Mouse (Mus musculus) gonadal fat pad, adult 2 months (tissue): ENCODE measurements at regions not wholly inside any gene's neighbourhood (a gene's known extent, or its start where the extent isn't known, plus 50 kb on each side); places are given as distances from the start of the nearest gene placed in this dataset.

ENCODE experiments used
- DNase-seq: peaks from one replicate; pipeline ENCODE4 v3.0.0-alpha.2; 2012; ENCODE audit warnings: low read depth

DNA sequence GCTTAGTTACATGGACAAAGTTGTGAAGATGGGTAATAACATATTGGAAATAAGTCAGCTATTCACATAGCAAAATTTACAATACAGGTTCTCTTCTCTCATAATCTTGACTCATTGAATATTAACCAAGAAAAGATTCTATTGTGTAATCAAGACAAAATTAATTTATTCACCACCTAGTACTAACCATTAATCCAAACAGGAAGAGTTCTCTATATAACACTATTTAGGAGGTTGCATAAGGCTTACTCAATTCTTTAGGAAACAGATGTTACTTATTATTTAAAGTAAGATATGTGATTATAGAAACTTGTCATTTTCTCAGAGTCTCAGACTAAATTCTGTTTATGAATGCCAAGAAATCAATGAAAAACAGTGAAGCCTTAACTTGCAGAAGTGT lies 600.4 kb upstream of the Tusc1 start:
- no peak for DNase-seq

DNA sequence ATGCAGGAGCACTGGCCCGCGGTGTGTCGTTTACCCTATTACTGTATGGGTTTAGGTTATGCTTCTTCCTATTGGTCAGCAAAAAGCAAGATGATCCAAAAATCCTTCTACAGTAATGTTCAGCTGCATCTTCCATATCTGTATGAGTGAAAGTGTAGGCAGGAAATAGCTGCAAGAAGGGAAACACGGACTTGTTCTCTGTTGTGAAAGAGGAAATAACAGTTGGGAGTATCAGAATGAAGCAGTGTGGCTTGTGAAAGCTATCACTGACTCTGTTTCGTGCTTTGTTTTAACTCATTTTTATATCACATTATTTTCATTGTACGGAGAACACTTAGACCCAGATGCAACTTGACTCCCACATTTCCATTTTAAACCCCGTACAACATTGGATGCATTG lies 591.8 kb upstream of the Tusc1 start:
- no peak for DNase-seq

DNA sequence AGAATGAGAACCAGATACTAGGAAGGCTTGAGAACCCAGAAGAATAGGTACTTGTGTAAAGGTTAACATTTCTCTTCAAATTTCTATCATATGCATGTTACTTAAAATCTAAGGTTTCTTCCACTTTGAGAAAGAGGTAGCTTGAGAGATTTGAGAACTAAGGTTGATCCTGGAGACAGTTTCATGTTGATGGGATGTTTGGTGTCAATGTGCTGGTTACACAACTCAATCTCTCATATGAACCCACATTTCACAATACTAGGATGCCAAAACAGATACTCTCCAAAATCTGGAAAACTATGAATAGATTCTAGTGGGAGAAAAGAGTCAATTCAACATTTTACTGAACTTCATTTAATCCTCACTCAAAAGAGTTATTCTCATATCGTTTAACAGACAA lies 589.1 kb upstream of the Tusc1 start:
- DNase-seq = no peak

DNA sequence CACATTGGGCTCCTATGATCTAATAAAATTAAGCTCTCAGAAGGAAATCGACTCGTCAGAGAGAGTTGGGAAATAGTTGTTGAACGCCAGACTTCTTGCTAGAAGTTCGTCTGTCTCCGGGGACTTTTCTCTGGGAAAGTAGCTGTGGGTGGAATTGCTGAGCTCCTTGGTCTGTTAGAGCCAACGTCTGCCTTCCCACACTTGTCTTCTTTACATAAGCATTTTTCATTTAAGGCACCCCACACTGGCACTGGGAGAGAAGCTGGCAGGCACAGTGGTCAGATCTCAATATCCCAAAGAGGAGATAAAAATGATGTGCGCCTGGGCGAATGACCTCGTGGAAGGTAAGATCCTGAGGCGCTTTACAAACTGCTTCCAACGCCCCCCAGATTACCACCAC lies 551.3 kb upstream of the Tusc1 start:
- DNase-seq = no peak

DNA sequence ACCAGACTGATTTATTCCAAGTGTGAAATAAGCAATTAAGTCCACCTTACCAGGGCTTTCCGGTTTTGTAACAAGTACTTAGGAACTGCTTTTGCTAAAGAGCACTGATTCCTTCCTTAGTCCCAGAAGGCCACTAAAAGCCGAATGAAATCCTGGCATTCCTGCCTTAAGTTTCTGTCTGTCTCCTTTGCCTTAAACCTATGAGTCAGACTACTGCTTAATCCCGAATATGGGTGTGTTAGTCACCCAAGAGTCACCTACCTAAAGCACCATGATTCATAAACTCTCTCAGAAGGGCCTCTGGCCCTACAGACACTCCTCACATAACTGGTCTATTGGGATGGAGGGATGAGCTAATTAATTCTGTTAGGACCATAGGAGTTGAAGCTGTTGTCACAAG lies 546.0 kb upstream of the Tusc1 start:
- DNase-seq = no peak

DNA sequence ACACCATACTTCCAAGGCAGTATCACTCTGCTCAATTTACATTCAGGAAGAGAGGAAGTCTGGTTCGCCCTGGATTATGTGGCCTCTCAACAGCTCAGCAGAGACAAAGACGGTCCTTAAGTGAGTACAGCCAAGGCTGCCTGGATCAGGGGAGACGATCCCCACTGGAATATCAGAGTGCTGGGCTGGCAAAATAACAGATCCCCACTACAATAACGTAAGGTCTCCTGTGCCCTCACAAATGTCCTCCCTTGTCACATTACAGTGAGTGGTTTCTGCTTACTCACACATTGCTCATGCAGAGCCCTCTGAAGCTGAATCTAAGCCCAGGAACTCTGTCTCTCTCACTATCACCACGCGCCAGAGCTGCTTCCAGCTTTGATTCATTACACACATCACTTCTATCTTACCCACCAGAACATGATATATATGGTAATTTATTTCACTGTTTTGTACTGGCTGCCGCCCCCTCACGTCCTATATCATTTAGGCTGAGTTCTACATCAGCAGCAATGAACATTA lies 544.1 kb upstream of the Tusc1 start:
- no peak for DNase-seq

DNA sequence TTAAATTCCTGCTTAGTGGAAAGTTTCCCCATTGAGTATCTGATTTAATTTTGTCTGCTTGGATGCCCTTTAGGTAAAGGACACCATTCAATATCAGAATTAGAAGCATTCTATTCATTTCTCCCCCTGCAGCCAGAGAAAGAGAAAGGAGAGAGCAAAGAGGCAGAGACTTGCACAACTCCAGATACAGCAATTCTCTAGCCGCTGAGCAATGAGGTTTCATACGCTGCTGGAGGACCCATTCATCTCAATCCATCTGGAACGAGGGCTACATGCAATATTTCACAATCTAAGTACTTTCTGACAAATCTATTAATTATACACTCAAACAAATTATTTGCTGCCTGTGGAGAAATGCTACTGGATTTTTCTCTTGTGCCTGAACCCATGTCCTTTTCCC lies 538.0 kb upstream of the Tusc1 start:
- no peak for DNase-seq

DNA sequence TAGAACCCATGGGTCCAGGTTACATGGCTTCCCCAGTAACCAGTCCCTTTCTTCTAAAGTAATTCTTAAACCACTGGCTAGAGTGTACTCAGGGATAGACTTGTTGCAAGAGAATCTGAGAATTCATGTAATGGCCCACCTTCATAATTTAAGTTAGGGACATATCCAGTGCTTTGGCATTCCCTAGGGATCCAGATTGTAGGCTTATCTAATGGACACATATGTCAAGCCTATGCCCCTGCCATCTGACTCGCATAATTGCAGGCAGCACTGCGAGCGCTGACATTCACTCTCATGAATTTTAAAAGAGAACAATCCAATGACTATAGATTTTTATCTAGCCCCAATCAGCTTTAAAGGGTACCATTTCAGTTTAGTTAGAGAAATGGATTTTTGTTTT lies 518.1 kb upstream of the Tusc1 start:
- no peak for DNase-seq

DNA sequence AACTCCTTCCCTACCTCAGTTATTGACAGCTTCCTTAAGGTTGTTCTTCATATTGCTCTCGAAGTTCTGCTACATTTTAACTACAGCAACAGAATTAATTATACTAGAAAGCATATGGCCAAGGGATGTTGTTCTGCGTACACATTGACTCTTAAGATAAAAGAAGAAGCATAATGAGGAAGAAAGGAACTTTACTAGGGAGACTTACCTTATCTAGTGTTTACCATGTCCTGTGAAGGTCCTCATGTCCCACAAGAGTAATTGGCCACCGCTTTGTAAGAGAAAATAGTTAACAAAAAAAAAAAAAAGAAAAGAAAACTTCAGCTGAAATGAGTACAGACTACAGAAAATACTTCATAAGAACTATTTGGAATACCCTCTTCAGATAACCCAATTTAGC lies 513.9 kb upstream of the Tusc1 start:
- no peak for DNase-seq

DNA sequence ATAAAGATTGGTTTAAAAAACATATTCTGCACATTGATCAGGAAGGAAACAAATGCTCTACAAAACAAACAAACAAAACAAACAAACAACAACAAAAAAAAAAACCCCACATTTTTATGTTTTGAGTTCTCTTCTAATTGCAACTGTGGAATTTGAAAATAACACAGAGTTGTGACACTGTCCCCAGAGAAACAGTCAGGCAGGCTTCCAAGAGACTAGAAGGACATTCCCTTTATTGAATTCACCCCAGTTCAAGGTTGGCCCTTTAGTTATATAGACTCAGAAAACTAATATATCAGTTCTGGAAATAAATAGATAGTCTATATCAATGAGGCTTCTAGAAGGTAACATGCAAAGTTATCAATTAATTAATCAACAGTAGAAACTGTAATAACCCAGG lies 495.4 kb upstream of the Tusc1 start:
- DNase-seq = no peak

DNA sequence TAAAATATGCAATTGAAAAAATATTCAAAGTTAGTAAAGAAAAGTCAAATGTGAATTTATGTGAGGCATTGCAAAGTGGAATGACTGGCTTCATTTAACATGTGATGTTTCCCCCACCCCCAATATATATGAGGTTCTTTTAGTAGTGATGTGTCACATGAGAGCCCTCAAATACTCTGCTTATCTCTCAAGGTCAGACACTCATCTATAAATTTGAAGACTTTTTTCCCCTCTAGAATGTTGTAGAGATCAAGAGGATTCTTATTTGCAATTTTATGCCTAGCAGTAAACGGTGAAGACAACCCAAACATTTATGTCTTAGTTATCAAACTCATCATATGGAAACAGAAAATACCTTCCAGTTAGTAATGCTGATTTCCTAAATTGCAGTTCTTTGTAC lies 457.8 kb upstream of the Tusc1 start:
- no peak for DNase-seq

DNA sequence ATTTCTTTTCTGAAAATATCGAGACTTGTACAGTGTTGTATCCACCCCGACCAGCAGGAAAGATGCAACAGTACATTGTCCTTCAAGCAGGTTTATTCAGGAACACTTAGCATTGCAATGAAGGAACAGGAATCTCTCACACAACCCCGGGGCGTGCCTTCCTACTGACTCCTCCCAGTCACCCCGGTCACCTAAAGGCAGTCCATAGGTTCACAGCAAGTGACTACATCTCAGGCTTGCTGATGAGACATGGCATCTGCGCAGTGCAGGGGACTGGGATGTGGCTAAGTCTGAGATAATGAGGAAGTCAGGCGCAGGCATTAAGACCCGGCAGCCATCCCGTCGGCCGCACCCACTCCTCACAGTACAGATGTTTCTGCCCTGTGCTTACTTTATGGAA lies 454.8 kb upstream of the Tusc1 start:
- no peak for DNase-seq

DNA sequence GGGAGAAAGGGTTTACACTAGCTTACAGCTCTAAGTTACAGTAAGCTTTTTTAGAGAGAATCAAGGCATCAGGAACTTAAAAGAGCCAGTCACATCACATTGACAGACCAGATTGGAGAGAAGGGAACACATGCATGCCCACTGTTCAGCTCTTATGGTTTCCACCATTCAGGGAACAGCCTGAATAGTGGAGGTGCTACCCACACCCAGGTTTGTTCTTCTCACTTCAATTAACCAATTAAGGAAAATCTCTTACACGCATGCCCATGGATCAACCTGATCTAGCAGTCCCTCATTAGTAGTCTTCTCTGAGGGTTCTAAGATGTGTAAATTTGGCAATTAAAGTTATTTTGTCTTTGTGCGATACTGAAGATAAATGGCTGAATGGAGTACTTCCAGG lies 419.2 kb upstream of the Tusc1 start:
- no peak for DNase-seq

DNA sequence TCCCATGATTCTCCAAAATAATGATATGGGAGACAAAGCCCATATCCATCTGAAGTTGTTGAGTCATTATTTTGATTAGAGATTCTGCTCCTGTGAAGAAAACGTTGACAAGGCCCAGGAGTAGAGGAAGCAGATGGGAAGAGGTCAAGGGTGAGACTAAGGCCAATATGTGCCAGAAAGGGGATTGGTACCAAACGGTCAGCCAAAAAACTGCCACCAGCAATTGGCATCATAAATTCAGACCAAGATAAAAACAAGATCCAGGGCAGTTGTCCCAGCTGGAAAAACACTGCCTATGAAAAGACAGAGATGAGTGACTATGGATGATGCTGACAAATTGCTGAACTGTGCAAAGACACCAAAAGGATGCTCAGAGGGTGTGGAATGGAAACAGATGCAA lies 411.0 kb upstream of the Tusc1 start:
- DNase-seq = no peak

DNA sequence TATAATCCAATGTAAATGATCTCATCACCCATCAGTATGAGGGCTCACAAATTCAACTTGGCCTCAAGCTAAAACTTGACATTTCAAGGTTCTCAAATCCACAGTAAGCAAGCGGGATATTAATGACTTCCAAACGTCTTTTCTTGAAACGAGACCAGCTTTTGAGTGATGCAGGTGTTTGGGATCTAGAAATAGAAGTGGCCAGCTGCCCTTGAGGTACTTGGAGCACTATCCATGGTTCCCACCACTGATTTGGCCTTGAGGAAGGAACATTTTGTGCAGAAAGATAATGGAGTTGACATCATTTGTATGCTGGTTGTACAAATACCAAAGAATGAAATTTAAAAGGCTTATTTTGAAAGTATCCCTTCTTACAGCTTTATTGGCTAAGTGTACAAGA lies 378.4 kb upstream of the Tusc1 start:
- DNase-seq = no peak

DNA sequence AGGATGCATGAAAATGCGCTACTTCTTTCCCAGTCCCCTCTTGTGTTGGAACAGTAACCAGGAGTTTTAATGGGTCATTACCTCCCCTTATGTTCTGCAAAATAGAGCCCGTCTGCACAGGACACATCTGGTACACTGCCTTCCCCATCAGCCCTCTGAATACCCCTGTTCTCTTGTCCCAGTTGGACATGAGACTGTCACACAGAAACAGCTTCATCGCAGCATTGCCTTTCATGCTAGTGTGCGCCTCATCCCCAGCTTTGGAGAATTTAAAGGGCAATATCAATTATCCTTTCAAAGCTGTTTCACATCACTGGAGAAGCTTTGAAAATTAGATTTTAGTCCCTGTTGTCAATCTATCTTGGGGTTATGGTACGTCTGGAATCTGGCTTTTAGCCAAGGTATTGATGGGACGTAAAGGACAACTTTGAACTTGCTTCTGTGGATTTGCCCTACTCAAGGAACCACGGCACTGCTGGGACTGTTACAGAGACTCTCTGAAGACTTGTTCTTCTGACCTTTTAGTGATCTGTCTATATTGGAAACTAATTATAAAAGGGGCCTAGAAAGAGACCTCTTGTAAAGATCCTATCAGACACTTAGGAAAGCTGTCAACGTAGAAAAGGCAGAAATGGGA lies 341.2 kb upstream of the Tusc1 start:
- DNase-seq = no peak

DNA sequence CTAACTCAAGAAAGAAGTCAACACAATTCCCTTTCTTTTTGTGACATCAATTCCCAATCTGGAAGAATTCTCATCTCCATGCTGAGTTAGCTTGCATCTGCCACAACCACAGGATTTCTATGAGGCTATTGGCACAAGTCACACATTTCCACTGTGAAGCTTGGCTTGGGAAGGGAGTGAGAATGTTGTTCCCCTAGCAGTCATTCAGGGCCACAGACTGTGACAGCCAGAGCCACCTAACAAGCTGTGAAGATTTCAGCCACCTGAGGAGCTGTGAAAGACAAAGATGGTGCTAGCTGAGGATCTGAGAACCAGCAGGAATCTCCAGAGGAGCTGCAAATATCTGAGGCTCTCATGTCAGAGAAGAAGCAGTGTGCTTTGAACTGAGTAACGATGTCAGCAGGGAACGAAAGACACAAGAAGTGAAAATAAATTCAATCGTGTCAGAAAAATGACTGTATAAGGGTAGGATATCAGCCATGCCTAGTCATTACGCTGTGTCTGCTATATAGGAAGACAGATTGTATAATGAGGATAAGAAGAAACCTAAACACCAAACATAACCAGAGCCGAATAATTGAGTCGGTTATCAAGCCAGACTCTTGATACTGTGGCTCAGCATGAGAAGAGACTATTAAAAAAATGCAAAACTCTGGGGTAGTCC lies 340.6 kb upstream of the Tusc1 start:
- no peak for DNase-seq

DNA sequence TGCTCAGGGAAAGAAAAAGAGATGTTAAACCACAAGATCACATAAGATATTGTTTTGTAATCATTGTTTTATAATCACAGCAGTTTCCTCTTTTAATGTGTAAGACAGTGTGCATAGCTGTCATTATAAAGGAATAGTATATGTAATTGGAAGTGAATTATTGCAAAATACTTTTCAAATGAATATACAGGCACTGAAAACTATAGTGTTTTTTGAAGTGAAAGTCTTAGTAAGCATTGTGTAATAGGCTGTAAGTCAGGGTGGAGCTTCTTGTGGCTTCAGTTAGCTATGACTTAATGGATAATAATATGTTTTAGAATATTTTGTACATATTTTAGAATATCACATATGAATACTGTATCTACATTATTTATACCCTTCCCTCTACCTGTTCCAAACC lies 333.7 kb upstream of the Tusc1 start:
- DNase-seq = no peak

DNA sequence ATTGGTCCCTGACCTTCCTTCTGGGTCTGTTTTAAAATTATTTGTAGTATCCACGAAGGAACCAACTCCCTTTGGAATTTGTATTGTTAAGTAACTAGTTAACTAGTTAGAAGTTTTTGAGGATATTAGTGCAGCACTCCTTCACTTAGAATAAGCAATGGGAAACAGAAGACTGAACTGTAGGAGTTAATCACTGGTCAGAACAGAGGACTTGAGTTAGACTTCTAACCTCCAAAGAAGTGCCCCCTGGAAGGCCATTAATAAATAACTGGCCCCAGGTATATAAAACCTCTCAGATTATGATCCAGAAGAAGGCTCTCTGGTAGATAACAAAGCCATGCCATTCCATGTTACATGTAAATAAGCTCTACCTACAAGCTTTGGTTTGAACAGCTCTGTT lies 329.0 kb upstream of the Tusc1 start:
- no peak for DNase-seq

DNA sequence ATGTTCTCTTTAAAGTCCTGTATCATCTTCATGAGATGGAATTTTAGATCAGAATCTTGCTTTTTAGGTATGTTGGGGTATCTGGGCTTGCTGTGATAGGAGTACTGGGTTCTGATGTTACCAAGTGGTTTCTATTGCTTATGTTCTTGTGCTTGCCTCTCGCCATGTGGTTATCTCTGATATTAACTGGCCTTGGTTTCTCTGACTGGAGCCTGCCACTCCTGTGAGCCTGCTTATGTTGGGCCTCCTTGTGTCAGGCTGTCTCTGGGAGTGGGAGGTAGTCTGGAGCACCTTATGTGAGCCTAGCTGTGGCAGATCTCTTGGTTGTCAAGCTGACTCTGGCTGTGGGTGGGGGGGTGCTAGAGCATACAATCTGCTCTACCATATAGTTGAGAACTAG lies 302.9 kb upstream of the Tusc1 start:
- DNase-seq = no peak

DNA sequence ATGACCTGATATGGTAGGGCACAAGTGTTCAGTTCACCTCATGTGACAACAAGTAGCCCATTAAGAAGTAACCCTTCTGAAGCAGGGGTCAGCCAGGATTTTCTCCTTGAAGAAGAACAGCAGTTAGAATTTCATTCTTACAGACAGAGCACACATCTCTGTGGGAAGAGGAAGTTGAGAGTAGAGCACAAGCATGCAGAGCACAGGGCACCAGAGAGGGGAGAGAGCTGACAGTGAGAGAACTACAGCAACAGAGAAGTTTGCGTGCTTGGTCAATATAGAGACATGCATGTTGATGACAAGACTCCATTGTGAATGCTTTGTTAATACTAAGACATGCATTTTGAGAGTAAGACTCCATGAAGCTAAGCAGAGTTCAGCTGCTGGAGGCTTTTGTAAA lies 263.2 kb upstream of the Tusc1 start:
- DNase-seq = no peak

DNA sequence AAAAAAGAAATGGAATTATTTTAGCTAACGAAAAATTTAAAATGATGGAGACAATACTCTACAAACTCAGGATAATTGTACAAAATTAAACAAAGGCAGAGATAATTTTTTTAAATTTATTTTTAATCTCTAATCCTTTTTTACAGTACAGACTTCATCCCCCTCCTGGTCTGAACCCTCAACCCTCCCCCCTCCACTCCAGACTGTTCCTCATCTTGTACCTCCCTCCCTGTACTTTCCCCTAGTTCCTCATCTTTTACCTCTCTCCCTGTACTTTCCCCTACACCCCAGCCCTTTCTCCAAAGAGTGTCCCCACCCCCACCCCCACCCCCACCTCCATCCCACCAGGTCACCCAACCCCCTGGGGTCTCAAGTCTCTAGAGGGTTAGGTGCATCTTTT lies 249.0 kb upstream of the Tusc1 start:
- no peak for DNase-seq

DNA sequence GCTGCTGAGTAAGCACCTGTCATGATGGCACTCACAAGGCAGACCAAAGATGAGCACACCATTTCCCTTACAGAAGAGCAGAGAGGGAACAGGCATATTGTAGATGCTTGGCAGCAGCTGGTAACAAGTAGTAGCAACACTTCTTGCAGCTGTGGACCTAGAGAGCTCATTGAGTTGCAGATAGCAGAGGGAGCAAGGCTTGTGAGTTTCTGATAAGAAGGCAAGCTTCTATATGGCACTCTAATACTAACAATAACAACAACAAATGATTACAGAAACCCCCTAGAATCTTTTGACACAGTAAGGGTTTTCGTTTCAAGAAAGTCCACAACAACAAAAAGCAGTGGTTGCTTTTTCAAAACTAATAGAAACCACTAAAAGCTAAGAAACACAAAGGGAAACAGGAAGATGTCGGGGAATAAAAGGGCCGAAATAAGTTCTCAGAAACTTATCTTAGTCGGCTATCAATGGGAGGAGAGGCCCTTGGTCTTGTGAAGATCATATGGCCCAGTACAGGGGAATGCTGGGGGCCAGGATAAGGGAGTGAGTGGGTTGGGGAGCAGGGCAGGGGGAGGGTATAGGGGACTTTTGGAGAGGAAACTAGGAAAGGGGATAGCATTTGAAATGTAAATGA lies 248.5 kb upstream of the Tusc1 start:
- no peak for DNase-seq

DNA sequence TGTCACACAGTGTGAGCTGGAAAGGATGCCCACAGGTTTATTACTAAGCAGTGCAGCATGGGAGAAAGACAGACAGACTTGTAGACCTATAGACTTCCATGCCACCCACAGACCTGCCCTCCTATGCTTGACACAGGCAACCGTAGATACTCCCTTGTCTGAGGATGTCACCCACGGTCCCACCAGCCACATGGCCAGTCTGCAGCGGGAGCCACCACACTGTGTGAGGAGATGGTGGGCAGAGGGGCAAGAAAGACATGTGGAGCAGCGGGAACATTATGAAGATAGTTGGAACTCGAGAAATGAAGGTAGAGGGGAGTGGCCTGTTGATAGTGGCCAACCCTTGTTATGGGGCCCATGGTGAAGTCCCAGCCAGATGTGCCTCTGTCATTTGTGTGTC lies 244.0 kb upstream of the Tusc1 start:
- no peak for DNase-seq
